Mouse (Mus musculus) lung, embryonic 16.5 days (tissue): ENCODE results near the gene Bach2. TPM values are rescaled to one million over a fixed set of nuclear protein-coding genes. Genes with fewer than 3 reads are reported as not detected.

Experiments used
- ATAC-seq: fragments of 200-750 bp; cut with Nextera tagmentation; 2 replicates; pipeline ENCODE4 v1.8.0; 2017; ENCODE audit warnings: low read depth, mild to moderate bottlenecking, moderate library complexity
- H3K27ac ChIP-seq: fragments of 300-500 bp; sonication (generic); 2 replicates; pipeline ENCODE4 v1.5.1; 2014; ENCODE audit warnings: mild to moderate bottlenecking, control low read depth, low read length
- H3K27me3 ChIP-seq: fragments of 300-500 bp; sonication (generic); 2 replicates; pipeline ENCODE4 v1.6.1; 2014; ENCODE audit warnings: low read depth, low read length, mixed read lengths; ENCODE audit not compliant: control insufficient read depth, insufficient read depth
- H3K36me3 ChIP-seq: fragments of 300-500 bp; sonication (generic); 2 replicates; pipeline ENCODE4 v1.6.1; 2014; ENCODE audit warnings: low read length; ENCODE audit not compliant: control insufficient read depth, insufficient read depth
- H3K4me1 ChIP-seq: fragments of 300-500 bp; sonication (generic); replicated peaks from 2 replicates; pipeline ENCODE4 v1.6.1; 2014; ENCODE audit warnings: low read length, mixed read lengths; ENCODE audit not compliant: control insufficient read depth, insufficient read depth
- H3K4me2 ChIP-seq: fragments of 300-500 bp; sonication (generic); 2 replicates; pipeline ENCODE4 v1.6.1; 2014; ENCODE audit warnings: low read depth, low read length, control low read depth
- H3K4me3 ChIP-seq: fragments of 300-500 bp; sonication (generic); 2 replicates; pipeline ENCODE4 v1.5.1; 2014; ENCODE audit warnings: mild to moderate bottlenecking, low read length, control low read depth
- H3K9ac ChIP-seq: fragments of 300-500 bp; sonication (generic); 2 replicates; pipeline ENCODE4 v1.6.1; 2014; ENCODE audit warnings: low read length, control low read depth
- H3K9me3 ChIP-seq: fragments of 300-500 bp; sonication (generic); 2 replicates; pipeline ENCODE4 v1.6.1; 2016; ENCODE audit warnings: low read length; ENCODE audit not compliant: control insufficient read depth
- WGBS: fragments of 180-500 bp; shearing (Covaris S2); extraction: QIAGEN DNeasy Blood & Tissue Kit; methylation state at CpG from one replicate; pipeline ENCODE4 v1.1.7; 2014; 5-methylcytosine and 5-hydroxymethylcytosine counted together
- polyA plus RNA-seq: library from polyadenylated mRNA; unstranded; fragments of >200 nt; fragmentation: Nextera tagmentation; extraction: Ambion mirVana; gene quantifications from 2 replicates; pipeline ENCODE4 v1.2.1, GENCODE M21; 2015

Bach2 gene
- polyA plus RNA-seq, 1 experiment from 2014 or later = 6.7 TPM

- Histone ChIP-seq H3K27me3 (no peaks in the 10 kb centered on the region), H3K4me3 (no peak overlapping the region), H3K4me1 (peaks cover 18% of the 10 kb centered on the region), H3K9ac (no peak overlapping the region), H3K9me3 (no peaks in the 10 kb centered on the region), H3K27ac (no peak overlapping the region), H3K36me3 (no peaks in the 10 kb centered on the region), H3K4me2 (no peak overlapping the region)
- ATAC-seq = no peak
- 75% methylated on average over 7 of the region's 7 CpGs for WGBS
These were observed 267.8 kb downstream of the Bach2 start for GRCm38 (mm10) chr4:32506306-32506808.

- Histone ChIP-seq H3K4me1 (peaks cover 18% of the 10 kb centered on the region), H3K9me3 (no peaks in the 10 kb centered on the region), H3K4me2 (no peak overlapping the region), H3K4me3 (no peak overlapping the region), H3K27ac (no peak overlapping the region), H3K9ac (no peak overlapping the region), H3K27me3 (no peaks in the 10 kb centered on the region), H3K36me3 (no peaks in the 10 kb centered on the region)
- 75% methylated on average over 6 of the region's 6 CpGs for WGBS
- no peak for ATAC-seq
These were observed 268.4 kb downstream of the Bach2 start for GRCm38 (mm10) chr4:32507041-32507440.

GRCm38 (mm10) chr4:32508572-32508971 is 270.0 kb downstream of the Bach2 start:
- H3K9me3 ChIP-seq = no peaks in the 10 kb centered on the region
- peak overlapping the region; percentile 37; the same call in 1 of the 2 replicates for H3K27ac ChIP-seq
- H3K36me3 ChIP-seq = no peaks in the 10 kb centered on the region
- no peak overlapping the region for H3K4me3 ChIP-seq
- no peaks in the 10 kb centered on the region for H3K27me3 ChIP-seq
- no peak overlapping the region for H3K4me2 ChIP-seq
- peak; percentile 37 for ATAC-seq
- 22% methylated on average over 2 of the region's 2 CpGs for WGBS
- no peak overlapping the region for H3K9ac ChIP-seq
- H3K4me1 ChIP-seq = peaks cover 18% of the 10 kb centered on the region

GRCm38 (mm10) chr4:32508996-32509395 is 270.4 kb downstream of the Bach2 start:
- H3K4me3 ChIP-seq = no peak overlapping the region
- WGBS = 52% methylated on average over 8 of the region's 8 CpGs
- peaks cover 18% of the 10 kb centered on the region for H3K4me1 ChIP-seq
- H3K9me3 ChIP-seq = no peaks in the 10 kb centered on the region
- no peaks in the 10 kb centered on the region for H3K36me3 ChIP-seq
- no peak for ATAC-seq
- no peak overlapping the region for H3K4me2 ChIP-seq
- H3K9ac ChIP-seq = no peak overlapping the region
- peak overlapping the region; percentile 3; the same call in 1 of the 2 replicates for H3K27ac ChIP-seq
- no peaks in the 10 kb centered on the region for H3K27me3 ChIP-seq

GRCm38 (mm10) chr4:32509832-32510612 is 271.4 kb downstream of the Bach2 start:
- Histone ChIP-seq H3K9me3 (no peaks in the 10 kb centered on the region), H3K27ac (no peak overlapping the region), H3K4me2 (no peak overlapping the region), H3K27me3 (no peaks in the 10 kb centered on the region), H3K4me3 (no peak overlapping the region), H3K36me3 (no peaks in the 10 kb centered on the region), H3K4me1 (peaks cover 18% of the 10 kb centered on the region), H3K9ac (no peak overlapping the region)
- no peak; the same call in 1 of the 2 replicates for ATAC-seq
- WGBS = 50% methylated on average over 9 of the region's 9 CpGs

- peak overlapping the region; percentile 23; the same call in 1 of the 2 replicates for H3K27ac ChIP-seq
- H3K4me2 ChIP-seq = no peak overlapping the region
- H3K36me3 ChIP-seq = no peaks in the 10 kb centered on the region
- no peak overlapping the region for H3K4me3 ChIP-seq
- WGBS = 67% methylated on average over 7 of the region's 7 CpGs
- peaks cover 16% of the 10 kb centered on the region for H3K4me1 ChIP-seq
- H3K9ac ChIP-seq = no peak overlapping the region
- no peaks in the 10 kb centered on the region for H3K9me3 ChIP-seq
- ATAC-seq = peak; percentile 40; the same call in 1 of the 2 replicates
- no peaks in the 10 kb centered on the region for H3K27me3 ChIP-seq
These were observed 272.3 kb downstream of the Bach2 start for GRCm38 (mm10) chr4:32510940-32511339.

GRCm38 (mm10) chr4:32516126-32516525 is 277.5 kb downstream of the Bach2 start:
- Histone ChIP-seq H3K9me3 (no peaks in the 10 kb centered on the region), H3K36me3 (no peaks in the 10 kb centered on the region), H3K27me3 (no peaks in the 10 kb centered on the region), H3K9ac (no peak overlapping the region), H3K4me3 (no peak overlapping the region), H3K4me1 (peaks cover 35% of the 10 kb centered on the region), H3K27ac (no peak overlapping the region), H3K4me2 (no peak overlapping the region)
- 82% methylated on average over 8 of the region's 8 CpGs for WGBS
- no peak for ATAC-seq

- Histone ChIP-seq H3K9ac (no peak overlapping the region), H3K4me1 (peaks cover 55% of the 10 kb centered on the region), H3K4me2 (no peak overlapping the region), H3K36me3 (no peaks in the 10 kb centered on the region), H3K9me3 (no peaks in the 10 kb centered on the region), H3K27me3 (no peaks in the 10 kb centered on the region), H3K4me3 (no peak overlapping the region), H3K27ac (peak overlapping the region; percentile 78)
- ATAC-seq = peak; percentile 67
- 34% methylated on average over 6 of the region's 6 CpGs for WGBS
These were observed 280.4 kb downstream of the Bach2 start for GRCm38 (mm10) chr4:32518842-32519578.
